Mouse (Mus musculus): ENCODE data around the gene Fsd1. TPM values are rescaled to one million over a fixed set of nuclear protein-coding genes. Genes with fewer than 3 reads are reported as not detected.

Gene Fsd1
- polyA plus RNA-seq, 1 experiment from 2014 or later: 0.36 TPM

- peaks cover 18% of the 10 kb centered on the region; the same call in 1 of the 2 replicates for H3K4me1 ChIP-seq (ENCODE audit: insufficient read depth, low read depth, low read length)
- H3K9me3 ChIP-seq (ENCODE audit: low read length): no peaks in the 10 kb centered on the region
- H3K36me3 ChIP-seq (ENCODE audit: insufficient read depth, low read length): no peaks in the 10 kb centered on the region
- no peak overlapping the region for H3K4me3 ChIP-seq (ENCODE audit: low read depth, low read length)
- ATAC-seq: no peak
- DNase-seq (ENCODE audit: low spot score): no peak
- TF ChIP-seq CTCF (IDR thresholded peaks at IDR 0.05) (no peak), EP300 (IDR thresholded peaks at IDR 0.05) (no peak)
- H3K27ac ChIP-seq (ENCODE audit: low read length): no peak overlapping the region
- no peak overlapping the region for H3K9ac ChIP-seq (replicated peaks; ENCODE audit: low read depth)
- no peak overlapping the region for H3K4me2 ChIP-seq (replicated peaks; ENCODE audit: low read depth, low read length)
- 47% methylated on average over 10 of the region's 10 CpGs for WGBS
- no peaks in the 10 kb centered on the region for H3K27me3 ChIP-seq (replicated peaks; ENCODE audit: insufficient read depth, low read length)
Measured at GRCm38 (mm10) chr17:56006956-56007355, 20.6 kb downstream of the Fsd1 start.

GRCm38 (mm10) chr17:56007444-56008355, 21.4 kb downstream of the Fsd1 start:
- Histone ChIP-seq H3K4me2 (replicated peaks; ENCODE audit: low read depth, low read length) (0 out of 2 replicates have a peak overlapping the region, but pooled peaks have one; percentile 99), H3K9me3 (ENCODE audit: low read length) (no peaks in the 10 kb centered on the region), H3K4me1 (ENCODE audit: insufficient read depth, low read depth, low read length) (peaks cover 18% of the 10 kb centered on the region; the same call in 1 of the 2 replicates), H3K4me3 (ENCODE audit: low read depth, low read length) (no peak overlapping the region), H3K36me3 (ENCODE audit: insufficient read depth, low read length) (no peaks in the 10 kb centered on the region), H3K9ac (replicated peaks; ENCODE audit: low read depth) (no peak overlapping the region), H3K27ac (ENCODE audit: low read length) (peak overlapping the region; percentile 66), H3K27me3 (replicated peaks; ENCODE audit: insufficient read depth, low read length) (no peaks in the 10 kb centered on the region)
- 15% methylated on average over 13 of the region's 14 CpGs for WGBS
- no peak for TF ChIP-seq CTCF (IDR thresholded peaks at IDR 0.05)
- TF ChIP-seq EP300 (IDR thresholded peaks at IDR 0.05): no peak
- peak; percentile 5 for ATAC-seq
- DNase-seq (ENCODE audit: low spot score): peak; percentile 30

GRCm38 (mm10) chr17:56008356-56009087, 22.2 kb downstream of the Fsd1 start:
- DNase-seq (ENCODE audit: low spot score): peak; percentile 97
- ATAC-seq: peak; percentile 93
- H3K4me2 ChIP-seq (replicated peaks; ENCODE audit: low read depth, low read length): peak overlapping the region; percentile 99
- no peaks in the 10 kb centered on the region for H3K36me3 ChIP-seq (ENCODE audit: insufficient read depth, low read length)
- no peaks in the 10 kb centered on the region for H3K27me3 ChIP-seq (replicated peaks; ENCODE audit: insufficient read depth, low read length)
- H3K27ac ChIP-seq (ENCODE audit: low read length): peak overlapping the region; percentile 81
- peaks cover 18% of the 10 kb centered on the region; the same call in 1 of the 2 replicates for H3K4me1 ChIP-seq (ENCODE audit: insufficient read depth, low read depth, low read length)
- H3K9ac ChIP-seq (replicated peaks; ENCODE audit: low read depth): peak overlapping the region; percentile 46
- H3K9me3 ChIP-seq (ENCODE audit: low read length): no peaks in the 10 kb centered on the region
- peak overlapping the region; percentile 92 for H3K4me3 ChIP-seq (ENCODE audit: low read depth, low read length)
- under 1% methylated on average over 21 of the region's 21 CpGs for WGBS
- TF ChIP-seq CTCF (IDR thresholded peaks at IDR 0.05) (no peak), EP300 (IDR thresholded peaks at IDR 0.05) (no peak)

GRCm38 (mm10) chr17:56009088-56009961, 23.0 kb downstream of the Fsd1 start:
- Histone ChIP-seq H3K4me3 (ENCODE audit: low read depth, low read length) (peak overlapping the region; percentile 92), H3K27me3 (replicated peaks; ENCODE audit: insufficient read depth, low read length) (no peaks in the 10 kb centered on the region), H3K9me3 (ENCODE audit: low read length) (no peaks in the 10 kb centered on the region), H3K4me2 (replicated peaks; ENCODE audit: low read depth, low read length) (peak overlapping the region; percentile 99), H3K4me1 (ENCODE audit: insufficient read depth, low read depth, low read length) (peaks cover 18% of the 10 kb centered on the region; the same call in 1 of the 2 replicates), H3K36me3 (ENCODE audit: insufficient read depth, low read length) (no peaks in the 10 kb centered on the region), H3K9ac (replicated peaks; ENCODE audit: low read depth) (peak overlapping the region; percentile 46; the same call in 1 of the 2 replicates), H3K27ac (ENCODE audit: low read length) (peak overlapping the region; percentile 81)
- TF ChIP-seq EP300 (IDR thresholded peaks at IDR 0.05): no peak
- TF ChIP-seq CTCF (IDR thresholded peaks at IDR 0.05): peak; percentile 71
- peak; percentile 92 for ATAC-seq
- 1% methylated on average over 61 of the region's 62 CpGs for WGBS
- DNase-seq (ENCODE audit: low spot score): peak; percentile 96

GRCm38 (mm10) chr17:56009962-56010240, 23.6 kb downstream of the Fsd1 start:
- Histone ChIP-seq H3K9ac (replicated peaks; ENCODE audit: low read depth) (no peak overlapping the region), H3K36me3 (ENCODE audit: insufficient read depth, low read length) (0 out of 2 replicates have a peak, but pooled peaks cover 2% of the 10 kb centered on the region), H3K27me3 (replicated peaks; ENCODE audit: insufficient read depth, low read length) (no peaks in the 10 kb centered on the region), H3K4me3 (ENCODE audit: low read depth, low read length) (peak overlapping the region; percentile 92; the same call in 1 of the 2 replicates), H3K4me1 (ENCODE audit: insufficient read depth, low read depth, low read length) (peaks cover 18% of the 10 kb centered on the region; the same call in 1 of the 2 replicates), H3K4me2 (replicated peaks; ENCODE audit: low read depth, low read length) (peak overlapping the region; percentile 99), H3K27ac (ENCODE audit: low read length) (no peak overlapping the region), H3K9me3 (ENCODE audit: low read length) (no peaks in the 10 kb centered on the region)
- ATAC-seq: no peak
- TF ChIP-seq EP300 (IDR thresholded peaks at IDR 0.05) (no peak), CTCF (IDR thresholded peaks at IDR 0.05) (no peak)
- no peak for DNase-seq (ENCODE audit: low spot score)
- WGBS: 28% methylated on average over 2 of the region's 2 CpGs

Data from lung, postnatal 0 days (tissue).